Mouse (Mus musculus): ENCODE data around the gene Slc39a10. TPM values are rescaled to one million over a fixed set of nuclear protein-coding genes. Genes with fewer than 3 reads are reported as not detected.

Slc39a10 gene
- polyA plus RNA-seq, 1 experiment = 2.3 TPM

DNA sequence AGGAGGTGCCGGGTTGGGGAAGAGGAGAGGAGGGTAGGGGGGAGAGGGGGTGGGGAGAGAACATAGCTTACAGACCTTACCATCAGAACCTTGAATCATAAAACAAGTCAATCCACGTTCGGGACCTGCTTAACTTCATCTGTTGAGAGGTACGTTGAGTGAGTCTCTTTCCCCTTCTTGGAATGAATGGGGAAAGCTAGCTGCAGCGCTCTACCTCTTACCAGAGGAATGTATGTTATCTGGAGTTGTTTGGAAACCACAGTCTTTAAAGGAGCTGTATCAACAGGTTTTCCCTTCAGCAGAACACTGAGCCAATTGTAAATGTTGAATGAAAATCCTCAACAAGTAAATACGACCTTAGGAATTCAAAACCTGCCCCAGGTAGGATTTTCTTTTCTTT lies 4.7 kb downstream of the Slc39a10 start:
- TF ChIP-seq GATA1 (IDR thresholded peaks at IDR 0.05; ENCODE audit: low read length) = no peak

DNA sequence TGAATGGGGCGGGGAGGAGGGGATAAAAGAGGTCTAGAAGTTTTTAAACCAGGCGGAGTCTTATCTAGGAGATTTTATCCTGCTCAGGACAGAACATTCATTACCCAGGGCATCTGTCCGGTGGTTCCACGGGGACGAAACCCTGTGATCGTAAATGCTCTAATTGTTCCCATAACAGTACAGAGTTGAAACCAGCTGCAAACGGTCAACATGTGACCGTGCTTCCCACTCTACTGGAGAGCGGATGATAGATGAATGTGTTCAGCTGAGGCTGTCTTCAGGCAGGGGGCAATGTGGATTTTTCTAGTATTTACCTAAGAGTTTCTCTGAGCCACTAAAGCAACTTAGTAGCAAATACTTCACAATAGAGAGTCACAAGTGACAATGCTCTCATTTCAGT lies 6.6 kb downstream of the Slc39a10 start:
- no peak for TF ChIP-seq GATA1 (IDR thresholded peaks at IDR 0.05; ENCODE audit: low read length)

DNA sequence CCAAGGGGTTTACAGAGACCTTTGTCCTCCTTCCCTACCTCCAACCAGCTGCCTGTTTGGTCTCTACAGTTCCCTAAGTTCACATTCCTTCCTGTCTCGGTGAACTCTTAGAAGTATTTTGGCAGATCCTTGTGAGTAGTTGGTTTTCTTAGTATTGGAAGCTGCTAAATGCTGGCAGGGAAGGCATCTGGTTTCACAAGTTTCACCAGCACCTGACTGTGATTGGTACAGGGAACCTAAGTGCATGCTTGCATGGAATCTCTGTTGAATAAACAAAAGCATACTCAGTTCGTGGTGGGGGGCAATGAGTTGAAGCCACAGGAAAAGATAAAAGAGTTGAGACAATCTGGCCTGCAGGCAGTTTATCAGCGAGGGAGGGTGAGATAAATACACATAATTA lies 7.4 kb downstream of the Slc39a10 start:
- TF ChIP-seq GATA1 (IDR thresholded peaks at IDR 0.05; ENCODE audit: low read length) = no peak

DNA sequence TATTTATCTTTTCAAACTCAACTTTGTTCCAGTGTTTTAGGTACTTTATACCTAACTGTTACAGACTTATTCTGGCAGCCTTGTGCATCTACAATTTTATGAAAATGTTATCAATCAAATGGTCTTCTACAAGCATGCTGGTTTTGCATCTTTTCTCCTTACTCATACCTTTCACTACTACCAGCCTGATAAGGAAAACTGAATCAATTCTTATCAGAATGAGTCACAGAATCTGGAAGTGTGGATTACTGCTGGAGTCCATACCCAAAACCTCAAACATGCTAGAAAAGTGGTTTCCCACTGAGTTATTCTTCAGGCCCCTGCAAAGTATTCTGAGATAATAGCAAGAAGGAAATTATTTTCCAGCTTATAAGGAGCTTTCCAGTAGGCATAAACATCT lies 12.7 kb downstream of the Slc39a10 start:
- no peak for TF ChIP-seq GATA1 (IDR thresholded peaks at IDR 0.05; ENCODE audit: low read length)

DNA sequence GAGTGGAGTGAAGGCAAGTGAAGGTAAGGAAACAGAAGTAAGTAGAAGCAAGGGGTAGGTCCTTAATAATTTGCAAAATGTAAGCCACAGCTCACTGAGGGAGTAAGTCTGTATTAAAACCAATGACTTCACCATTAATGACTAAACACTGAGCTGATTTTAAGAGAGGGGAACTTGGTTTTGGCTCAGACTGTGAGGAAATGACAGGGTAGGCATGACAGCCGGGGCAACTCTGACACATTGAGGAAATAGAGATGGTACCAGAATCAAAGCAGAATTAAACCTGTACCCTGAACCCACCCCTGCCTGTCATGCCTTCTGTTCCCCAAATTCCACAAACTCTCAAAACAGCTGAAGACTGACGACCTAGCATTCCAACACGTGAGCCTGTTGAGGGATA lies 18.9 kb downstream of the Slc39a10 start:
- no peak for TF ChIP-seq GATA1 (IDR thresholded peaks at IDR 0.05; ENCODE audit: low read length)

DNA sequence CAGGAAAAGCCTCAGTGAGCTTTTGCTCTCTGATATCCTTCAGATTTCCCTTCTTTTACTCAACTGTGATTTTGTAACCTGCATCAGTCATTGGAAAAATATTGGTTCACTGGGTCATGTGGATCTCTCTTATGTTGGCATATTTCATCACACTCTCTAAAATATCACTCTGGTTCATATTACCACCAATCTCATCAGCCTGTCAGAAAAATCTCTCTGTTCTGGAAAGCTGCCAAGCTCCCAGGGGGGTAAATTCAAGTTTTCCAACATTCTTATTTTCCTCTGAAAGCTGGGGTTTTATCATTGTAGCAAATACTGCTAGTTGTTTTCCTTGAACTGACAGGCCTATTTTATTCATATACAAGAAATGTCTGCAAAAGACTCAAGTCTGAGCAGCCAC lies 22.9 kb downstream of the Slc39a10 start:
- no peak for TF ChIP-seq GATA1 (IDR thresholded peaks at IDR 0.05; ENCODE audit: low read length)

DNA sequence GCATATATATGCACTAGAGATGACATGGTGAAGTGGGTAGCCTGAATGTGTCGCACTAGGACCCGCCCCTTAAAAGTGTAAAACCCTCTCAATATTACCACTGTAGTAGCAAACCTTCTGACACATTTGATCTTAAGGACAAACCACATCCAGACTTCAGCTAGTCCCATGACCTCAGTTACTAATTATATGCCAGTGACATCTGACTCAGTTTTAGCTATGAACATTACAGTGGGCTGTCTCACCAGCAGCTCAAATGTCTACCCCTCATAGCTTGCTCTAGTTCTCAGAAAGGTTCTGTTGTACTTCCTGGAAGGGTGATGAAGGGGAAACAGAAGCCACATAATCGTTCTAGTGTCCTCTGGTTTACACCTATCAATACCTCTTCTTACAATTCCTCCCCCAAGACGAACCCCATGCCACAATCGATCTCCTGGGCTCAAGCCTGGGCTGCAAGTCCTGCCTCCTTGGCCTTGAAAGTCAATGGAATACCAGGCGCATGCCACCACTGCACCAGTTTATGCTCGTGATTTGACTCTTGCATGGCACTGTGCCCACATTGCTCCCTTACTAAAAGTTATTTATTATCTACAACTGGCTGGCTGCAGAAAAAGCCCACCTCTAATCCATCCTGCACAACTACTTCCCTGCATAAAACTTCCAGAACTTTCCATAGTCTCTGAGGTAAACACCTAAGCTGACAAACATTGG lies 28.3 kb downstream of the Slc39a10 start:
- no peak for TF ChIP-seq GATA1 (IDR thresholded peaks at IDR 0.05; ENCODE audit: low read length)

DNA sequence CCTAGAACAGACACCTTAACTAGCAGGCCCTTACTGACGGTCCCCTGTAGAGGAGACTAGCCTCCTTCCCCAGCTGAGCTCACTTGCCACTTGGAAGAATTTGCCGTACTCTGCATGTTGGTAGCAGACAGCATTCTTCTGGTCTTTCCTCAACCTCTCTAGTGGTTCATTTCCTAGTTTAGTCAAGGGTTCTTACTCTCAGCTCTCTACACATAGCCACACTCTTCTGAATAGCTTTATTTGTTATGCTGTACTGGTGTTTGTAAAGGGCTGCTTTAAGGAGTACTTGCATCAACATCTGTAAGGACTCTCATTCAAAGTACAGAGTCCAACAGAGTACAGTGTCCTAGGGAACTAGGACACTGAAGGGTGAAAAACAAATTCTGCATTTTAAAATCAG lies 29.2 kb downstream of the Slc39a10 start:
- TF ChIP-seq GATA1 (IDR thresholded peaks at IDR 0.05; ENCODE audit: low read length) = no peak

DNA sequence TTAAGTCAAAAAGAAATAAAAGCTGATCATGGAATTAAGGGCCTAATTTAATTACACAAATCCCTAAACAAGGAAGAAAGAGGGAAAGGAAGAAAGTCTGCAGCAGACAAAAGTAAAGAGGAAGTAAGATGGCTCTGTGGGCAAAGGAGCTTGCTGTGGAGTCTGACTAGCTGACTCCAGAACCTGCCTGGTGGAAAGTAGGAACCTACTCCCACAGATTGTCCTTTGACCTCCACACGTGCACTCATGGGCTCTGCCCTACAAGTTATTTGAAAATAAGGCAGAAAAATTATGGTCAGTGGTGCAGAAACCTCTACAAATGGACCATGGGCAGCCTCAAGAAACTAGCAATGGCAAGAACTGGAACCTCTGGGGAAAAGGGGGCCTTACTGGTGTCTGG lies 32.6 kb downstream of the Slc39a10 start:
- no peak for TF ChIP-seq GATA1 (IDR thresholded peaks at IDR 0.05; ENCODE audit: low read length)

DNA sequence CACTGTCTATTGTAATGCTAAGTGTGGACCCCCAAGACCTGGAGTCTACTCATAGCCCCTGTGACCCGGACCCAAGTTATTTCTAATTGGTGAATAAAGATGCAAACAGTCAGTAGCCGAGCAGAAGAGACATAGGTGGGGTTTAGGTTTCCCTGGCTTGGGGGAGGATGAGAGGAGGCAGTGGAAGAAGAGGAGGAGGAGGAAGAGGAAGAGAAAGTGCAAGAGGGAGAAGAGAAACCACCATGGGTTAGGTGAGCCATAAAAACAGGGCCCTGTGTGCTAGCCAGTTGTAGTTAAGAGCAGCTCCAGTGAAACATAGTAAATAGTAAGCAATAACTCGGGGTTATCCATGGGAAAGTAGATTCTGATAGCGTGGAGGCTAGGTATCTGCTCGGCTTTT lies 34.1 kb downstream of the Slc39a10 start:
- no peak for TF ChIP-seq GATA1 (IDR thresholded peaks at IDR 0.05; ENCODE audit: low read length)

DNA sequence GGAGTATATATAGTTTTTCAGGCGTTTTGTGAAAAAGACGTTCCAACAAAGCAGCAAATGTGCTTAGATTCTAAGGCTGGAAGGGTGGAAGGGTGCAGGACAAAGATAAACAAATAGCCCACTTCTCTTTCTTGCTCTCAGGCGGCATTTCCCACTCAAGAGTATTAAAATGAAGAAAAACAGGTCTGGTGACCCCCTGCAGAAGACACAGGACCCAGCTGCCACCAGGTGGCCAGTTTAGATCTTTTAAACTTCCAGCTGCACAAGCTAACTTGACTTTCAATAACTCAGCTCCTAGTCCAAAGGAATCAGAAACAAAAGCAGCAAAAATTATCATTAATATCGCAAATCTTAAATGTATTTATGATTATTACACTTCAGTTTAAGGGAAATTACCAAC lies 36.2 kb downstream of the Slc39a10 start:
- no peak for TF ChIP-seq GATA1 (IDR thresholded peaks at IDR 0.05; ENCODE audit: low read length)

DNA sequence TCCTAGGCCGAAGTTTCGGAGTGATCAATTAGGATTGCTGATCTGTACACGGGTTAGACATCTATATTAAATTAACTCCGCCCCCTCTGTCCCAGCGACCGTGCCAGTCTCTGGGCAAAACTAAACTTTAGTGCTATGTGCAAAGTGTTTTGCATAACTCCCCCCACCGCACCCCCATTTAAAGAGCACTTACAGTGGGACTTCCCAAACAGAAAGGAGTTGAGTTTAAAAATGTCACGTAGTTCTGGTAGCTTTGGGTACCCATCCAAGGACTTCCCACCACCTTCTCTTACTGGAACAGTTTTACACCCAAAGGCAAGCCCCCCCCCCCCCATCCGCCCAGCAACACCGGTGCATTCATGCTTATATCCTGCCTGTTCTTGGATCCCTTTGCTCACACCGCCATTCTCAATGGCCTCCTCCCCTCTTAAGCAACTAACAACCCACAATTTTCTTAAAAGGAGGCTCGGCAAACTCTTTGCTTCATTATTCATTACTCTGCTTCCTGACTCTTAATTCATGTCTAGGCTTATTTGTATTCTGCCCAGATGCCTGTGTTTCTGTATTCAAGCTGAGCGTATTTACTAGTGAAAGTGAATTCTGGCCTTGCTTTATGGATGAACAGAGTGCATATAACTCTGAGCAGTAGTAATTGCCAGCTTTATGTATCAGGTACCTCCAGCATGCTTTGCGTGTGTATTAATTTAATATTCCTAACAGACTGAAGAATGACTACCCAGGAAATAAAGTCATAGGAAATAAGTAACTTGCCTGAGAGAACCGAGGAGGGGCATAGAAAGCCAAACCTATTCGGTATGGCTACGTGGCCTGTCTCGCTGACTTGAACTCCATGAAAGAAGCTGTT lies 38.4 kb downstream of the Slc39a10 start:
- no peak for TF ChIP-seq GATA1 (IDR thresholded peaks at IDR 0.05; ENCODE audit: low read length)

DNA sequence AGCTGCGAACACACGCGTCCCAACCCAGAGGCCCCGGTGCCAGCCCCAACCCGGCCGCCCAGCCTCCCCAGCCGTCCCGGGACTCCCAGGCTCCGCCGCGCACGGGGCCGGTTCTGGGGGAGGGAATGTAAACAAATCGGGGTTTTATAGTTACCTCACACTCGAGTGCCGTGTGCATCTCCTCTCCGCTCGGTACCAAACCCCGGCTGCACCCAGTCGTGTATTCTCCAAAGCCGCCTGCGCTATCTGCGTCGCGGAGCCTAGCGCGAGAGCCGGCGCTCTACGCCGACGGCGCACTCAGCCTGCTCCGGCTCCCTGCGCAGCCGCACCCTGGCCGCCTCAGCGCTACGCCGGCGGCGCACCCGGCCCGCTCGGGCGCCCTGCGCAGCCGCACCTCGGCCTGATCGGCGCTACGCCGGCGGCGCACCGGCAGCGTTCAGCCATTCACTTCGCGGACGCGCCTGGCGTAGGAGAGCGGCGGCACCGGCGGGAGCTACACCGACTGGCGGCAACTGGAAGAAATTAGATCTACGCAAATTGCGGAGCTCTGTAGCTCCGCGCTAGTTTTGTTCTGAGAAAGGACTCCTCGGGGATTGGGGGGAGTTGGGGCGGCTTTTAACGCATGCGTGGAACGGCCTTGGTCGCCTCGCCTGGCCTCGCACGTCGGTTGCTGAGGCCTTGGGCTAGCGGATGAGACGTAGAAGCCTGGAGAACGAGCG lies 39.2 kb downstream of the Slc39a10 start:
- TF ChIP-seq GATA1 (IDR thresholded peaks at IDR 0.05; ENCODE audit: low read length) = no peak

DNA sequence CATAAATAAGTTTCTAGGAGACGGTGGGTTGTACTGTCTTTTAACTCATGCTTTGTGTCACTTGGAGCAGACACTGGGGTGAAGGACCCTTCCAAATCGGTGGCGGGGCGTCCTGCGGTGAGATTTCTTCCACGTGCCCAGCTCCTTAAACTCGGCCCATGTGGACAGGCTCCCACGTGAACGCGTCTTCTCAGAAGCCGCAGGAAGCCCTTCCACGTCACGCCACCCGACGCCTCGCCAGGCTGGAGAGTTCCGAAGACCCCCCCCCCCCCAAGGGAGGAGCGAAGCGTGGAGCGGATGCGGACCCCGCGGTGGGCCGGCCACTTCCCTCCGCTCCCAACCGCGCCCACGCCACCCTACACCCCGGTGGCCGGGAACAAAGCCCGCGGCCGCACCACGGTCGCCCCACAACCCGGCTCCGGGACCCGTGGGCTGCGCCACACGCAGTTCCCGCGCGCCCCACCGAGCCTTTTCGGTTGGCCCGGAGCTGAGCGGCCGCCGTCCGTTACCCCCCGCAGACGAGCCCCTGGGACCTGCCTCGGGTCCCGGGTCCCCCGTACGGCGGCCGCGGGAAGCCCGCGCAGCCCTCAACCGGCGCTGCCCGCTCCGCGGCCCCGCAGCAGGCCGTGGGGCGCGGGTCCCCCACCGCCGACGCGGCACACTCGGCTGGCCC lies 39.9 kb downstream of the Slc39a10 start:
- TF ChIP-seq GATA1 (IDR thresholded peaks at IDR 0.05; ENCODE audit: low read length) = no peak

DNA sequence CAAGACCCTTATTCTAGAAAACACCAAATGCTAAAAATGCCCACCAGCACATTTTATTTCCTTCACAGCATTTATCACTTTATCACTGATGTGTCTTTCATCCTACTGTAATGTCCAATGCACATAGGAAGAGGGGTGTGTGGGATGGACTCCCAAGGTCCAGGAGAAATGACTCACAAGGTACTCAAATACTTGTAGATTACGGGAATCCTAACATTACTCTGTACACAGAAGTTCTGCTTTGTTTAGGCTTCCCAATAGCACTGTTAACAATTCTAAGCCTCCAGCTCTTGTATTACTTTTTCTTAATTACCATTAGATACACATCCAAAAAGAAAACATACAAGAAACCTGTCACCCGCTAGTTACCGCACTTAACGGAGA lies 40.4 kb downstream of the Slc39a10 start:
- no peak for TF ChIP-seq GATA1 (IDR thresholded peaks at IDR 0.05; ENCODE audit: low read length)

DNA sequence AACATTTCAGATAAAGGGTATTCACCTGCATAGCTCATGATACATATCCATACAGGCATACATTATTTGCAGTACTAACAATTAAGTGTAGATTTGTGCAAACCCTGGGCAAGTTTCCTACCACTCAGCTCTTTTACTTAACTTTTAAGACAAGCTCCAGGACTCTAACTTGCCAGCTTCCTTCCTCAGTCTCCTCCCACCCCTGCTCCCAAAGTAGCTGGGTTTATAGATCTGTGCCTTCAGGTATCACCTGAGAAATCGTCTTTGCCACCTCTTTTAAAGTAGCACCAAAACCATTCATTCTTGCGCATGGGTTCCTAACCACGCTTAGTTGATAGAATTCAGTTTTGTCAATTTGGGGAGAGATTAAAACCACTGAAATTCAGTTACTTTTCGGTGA lies 41.1 kb downstream of the Slc39a10 start:
- TF ChIP-seq GATA1 (IDR thresholded peaks at IDR 0.05; ENCODE audit: low read length) = no peak
